Mouse (Mus musculus) layer of hippocampus, adult 2 months (tissue): Measurements from ENCODE around the gene Fgf8. TPM values are rescaled to one million over a fixed set of nuclear protein-coding genes. Genes with fewer than 3 reads are reported as not detected.
A peak's percentile ranks its signal among the peaks of the same experiment; 100 is the strongest.

Experiments used
- DNase-seq, 2 experiments: peaks; one replicate each; pipeline ENCODE4 v3.0.0; 2022; ENCODE audit warnings: low spot score in 2 of 2
- H3K27ac ChIP-seq: fragments of 200-600 bp; 2 replicates; pipeline ENCODE4 v1.8.1; 2022
- H3K4me3 ChIP-seq: fragments of 200-600 bp; 2 replicates; pipeline ENCODE4 v1.8.1; 2022; ENCODE audit warnings: mild to moderate bottlenecking
- CTCF ChIP-seq: fragments of 200-600 bp; conservative IDR thresholded peaks from 2 replicates; pipeline ENCODE4 v1.8.1; 2022; ENCODE audit warnings: antibody characterized with exemption, mild to moderate bottlenecking, moderate library complexity
- total RNA-seq, 2 experiments: library from RNA; stranded (reverse); gene quantifications; 2 replicates each; pipeline ENCODE4 v1.2.3; 2021

The Fgf8 gene
- total RNA-seq, 2 experiments from 2014 or later, result not detected

DNA sequence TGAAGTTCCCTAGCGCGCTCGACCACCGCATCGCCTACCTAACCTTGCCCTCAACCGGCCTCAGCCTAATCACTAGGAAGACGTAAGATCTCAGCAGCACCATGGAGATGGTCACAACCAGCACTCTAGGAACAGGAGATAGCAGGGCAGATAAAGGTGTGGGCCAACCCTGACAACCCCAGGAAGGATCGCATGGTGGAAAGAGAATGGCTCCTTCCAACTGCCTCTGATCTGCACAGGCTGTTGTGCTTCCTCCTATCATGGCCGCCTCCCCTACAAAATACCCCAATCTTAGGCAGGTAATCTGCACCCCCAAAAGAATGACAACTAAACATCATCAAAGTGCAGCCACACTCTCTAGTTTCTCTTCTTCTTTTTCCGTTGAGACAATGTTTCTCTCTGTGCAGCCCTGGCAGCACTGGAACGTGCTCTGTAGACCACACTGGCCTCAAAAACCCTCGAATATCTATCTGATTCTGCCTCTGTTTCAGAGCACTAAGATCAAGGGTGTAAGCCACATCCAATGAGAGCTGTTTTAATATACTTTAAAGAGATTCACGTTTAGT, 37.7 kb upstream of the Fgf8 start:
- DNase-seq, result no peak
- no peak for TF ChIP-seq CTCF
- Histone ChIP-seq H3K27ac (no peak overlapping the region), H3K4me3 (peak overlapping the region; percentile 98)

DNA sequence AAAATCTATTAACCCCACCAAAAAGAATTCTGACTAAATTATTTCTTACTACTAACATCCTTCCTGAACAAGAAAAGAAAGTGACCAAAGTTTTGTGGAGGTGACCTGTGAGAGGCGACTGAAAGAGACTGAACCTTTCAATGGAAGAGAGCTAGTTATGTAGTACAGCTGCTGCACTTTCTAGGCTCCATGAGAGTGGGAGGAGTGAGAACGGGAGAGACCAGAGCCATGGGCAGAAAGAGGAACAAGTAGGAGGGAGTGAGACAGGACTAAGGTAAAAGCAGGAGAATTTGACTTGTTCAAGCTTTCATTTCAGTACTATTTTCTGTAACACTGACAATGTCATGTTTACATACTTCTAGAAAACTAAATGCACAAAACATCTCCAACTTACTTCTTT, 32.8 kb upstream of the Fgf8 start:
- H3K27ac ChIP-seq, result no peak overlapping the region
- no peak for DNase-seq
- H3K4me3 ChIP-seq, result no peak overlapping the region
- no peak for TF ChIP-seq CTCF

DNA sequence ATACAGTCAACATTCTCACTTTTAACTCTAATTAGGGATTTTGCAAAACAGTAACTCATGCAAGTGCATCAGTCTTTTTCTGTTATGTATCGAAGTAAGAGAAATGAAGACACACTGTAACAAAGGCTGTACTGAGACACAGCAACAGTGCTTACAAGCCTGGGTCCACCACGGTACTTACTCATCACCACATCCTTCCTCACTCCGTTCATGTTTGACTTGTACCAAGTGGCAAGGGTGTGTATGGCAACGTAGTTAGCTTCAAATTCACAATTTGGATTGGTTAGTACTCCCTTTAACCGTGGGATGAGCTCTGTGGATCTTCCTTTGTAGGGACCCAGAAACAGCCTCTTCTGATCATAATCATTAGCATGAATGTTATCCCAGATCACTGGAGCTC, 28.8 kb upstream of the Fgf8 start:
- DNase-seq, result no peak
- Histone ChIP-seq H3K4me3 (no peak overlapping the region), H3K27ac (no peak overlapping the region)
- TF ChIP-seq CTCF, result no peak

DNA sequence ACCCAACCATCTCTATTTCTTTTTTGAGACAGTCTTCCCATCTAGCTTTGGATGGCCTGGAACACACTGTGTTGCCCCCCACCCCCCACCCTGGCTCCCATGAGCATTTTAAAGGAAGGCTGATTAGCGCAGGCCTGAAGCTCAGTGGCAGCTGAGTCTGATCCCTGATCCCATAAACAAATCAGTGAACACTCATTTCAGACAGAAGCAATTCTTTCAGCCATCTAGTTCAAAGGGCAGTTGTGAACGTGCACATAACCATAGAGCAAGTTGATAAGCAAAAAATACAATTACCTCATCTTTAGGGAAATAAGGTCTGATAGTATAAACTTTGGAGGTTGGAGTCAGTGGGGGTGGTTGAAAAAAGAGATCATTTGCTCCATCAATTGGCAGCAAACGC, 18.1 kb upstream of the Fgf8 start:
- Histone ChIP-seq H3K4me3 (no peak overlapping the region), H3K27ac (no peak overlapping the region)
- TF ChIP-seq CTCF, result no peak
- no peak for DNase-seq

DNA sequence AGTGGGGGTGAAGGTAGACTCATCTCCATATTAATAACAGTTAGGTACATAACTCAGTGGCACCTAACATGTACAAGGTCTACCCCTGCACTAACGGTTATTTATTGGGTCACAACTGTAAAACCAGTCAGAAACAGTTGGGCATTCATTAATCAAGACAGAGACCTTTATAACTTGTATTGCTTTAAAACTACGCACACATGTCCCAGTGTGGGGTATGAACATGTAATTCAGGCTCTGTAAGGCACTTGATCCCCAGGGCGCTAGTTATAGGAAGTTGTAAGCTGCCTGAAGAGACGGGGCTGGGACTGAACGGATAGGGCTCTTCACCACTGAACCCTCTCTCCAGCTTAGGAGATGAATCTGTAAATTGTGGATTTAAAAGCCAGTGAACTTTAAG, 16.0 kb upstream of the Fgf8 start:
- Histone ChIP-seq H3K4me3 (no peak overlapping the region), H3K27ac (no peak overlapping the region)
- no peak for DNase-seq
- no peak for TF ChIP-seq CTCF

DNA sequence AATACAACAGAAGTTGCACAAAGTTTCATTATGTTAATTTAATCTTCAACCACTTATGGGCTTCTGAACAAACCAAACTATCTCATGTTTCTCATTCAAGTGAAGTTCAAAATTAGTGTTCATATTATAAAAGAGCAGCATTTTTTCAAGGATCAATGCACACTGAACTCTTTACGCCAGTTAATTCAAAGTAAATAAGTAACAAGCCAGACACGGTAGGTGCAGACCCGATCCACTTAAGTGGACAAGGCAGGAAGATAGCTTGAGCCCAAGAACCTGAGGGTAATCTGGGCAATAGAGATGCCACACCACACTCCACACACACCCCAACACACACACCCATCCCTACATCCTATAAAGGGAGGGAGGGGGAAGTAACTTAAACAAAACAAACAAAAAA, 10.8 kb upstream of the Fgf8 start:
- H3K4me3 ChIP-seq, result no peak overlapping the region
- no peak overlapping the region for H3K27ac ChIP-seq
- no peak for TF ChIP-seq CTCF
- DNase-seq, result no peak

DNA sequence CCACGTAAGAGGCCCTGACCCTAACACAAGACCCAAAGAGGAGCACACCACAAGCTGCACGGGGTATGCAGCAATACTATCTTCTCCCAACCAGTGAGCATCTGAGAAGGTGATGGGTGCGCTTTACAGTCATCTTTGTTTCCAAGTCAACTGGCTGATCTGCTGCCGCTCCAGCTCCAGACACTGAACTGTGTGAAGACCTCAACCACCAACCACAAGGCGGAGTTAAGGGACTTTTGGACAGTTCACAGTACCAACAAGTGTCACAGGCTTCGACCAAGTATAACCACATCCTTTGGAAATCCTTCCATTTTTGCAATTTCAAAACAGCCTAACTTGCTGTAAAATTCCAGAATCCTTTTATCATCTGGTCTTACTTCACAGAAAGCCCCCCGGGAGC, 9.2 kb upstream of the Fgf8 start:
- no peak overlapping the region for H3K27ac ChIP-seq
- no peak for TF ChIP-seq CTCF
- H3K4me3 ChIP-seq, result no peak overlapping the region
- no peak for DNase-seq

DNA sequence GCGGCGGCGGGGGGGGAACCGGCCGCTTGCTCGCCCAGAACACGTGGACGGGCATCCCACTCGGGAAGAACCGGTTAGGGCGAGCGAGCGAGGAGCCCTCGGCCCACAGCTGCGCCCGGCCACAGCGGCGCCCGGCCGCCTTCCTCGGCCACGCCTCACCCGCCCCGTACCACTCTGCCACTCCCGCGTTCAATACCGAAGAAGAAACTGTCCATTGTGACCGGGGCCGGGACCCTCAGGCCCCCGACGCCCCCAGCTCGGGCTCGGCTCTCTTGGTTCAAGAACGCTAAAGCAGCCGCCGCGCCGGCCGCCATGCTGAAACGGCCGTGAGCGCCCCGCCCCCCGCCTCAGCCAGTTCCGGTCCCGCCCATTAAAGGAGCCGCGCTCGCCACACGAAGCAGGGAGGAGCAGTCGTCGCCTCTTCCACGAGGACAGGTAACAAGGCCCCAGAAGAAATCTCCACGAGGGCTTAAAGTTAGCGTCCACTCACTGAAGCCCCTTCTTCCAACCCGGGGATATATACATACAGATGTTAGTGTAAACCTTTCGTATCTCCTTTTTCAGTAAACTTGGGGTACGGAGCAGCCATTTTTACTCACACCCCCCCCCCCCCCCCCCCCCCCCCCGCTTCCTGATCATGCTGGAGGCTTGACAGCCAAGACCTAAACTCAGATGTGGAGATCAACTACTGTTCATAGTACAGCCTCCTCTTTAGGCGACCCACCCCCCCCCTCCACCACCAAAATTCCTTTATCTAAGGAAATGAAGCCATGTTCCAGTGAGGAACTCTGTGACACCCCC, 6.7 kb upstream of the Fgf8 start, which contains the start of gene Npm3:
Npm3 (minus strand) TSS at position 349 of the 801 bp plus-strand sequence.
- peak within 1 kb of the TSS; percentile 72 for H3K27ac ChIP-seq

DNA sequence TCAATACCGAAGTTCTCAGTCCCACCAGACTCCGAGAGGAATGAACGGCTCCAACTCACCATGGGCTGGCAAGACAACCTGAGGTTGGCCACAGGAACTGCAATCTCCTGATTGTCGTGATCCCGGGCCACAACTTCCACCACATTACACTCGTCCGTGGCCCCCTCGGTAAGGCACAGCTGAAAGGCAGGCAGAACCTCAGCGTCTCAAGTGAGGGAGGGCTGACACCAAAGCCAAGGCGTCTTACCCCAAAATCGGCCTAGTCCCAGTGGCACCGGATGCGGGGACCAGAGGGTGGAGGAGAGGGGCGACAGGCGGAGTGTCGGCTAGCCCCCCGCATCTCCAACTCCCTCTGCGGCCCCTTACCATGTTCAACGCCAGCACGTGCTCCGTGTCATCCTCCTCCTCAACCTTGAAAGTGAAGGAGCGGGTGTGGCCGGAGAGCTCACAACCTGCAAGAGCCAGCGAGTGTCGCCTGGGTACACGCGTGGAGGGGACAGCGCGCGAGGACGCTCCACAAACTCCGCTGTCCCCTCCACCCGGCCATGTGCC, 6.1 kb upstream of the Fgf8 start:
- no peak for TF ChIP-seq CTCF
- no peak for DNase-seq
- Histone ChIP-seq H3K4me3 (peak overlapping the region; percentile 87), H3K27ac (peak overlapping the region; percentile 72)

More for the DNA sequence above, 6.7 kb upstream of the Fgf8 start, which contains the start of gene Npm3:
- peak within 1 kb of the TSS; percentile 87 for H3K4me3 ChIP-seq
- peak; percentile 71 to 79 for DNase-seq
- no peak for TF ChIP-seq CTCF

DNA sequence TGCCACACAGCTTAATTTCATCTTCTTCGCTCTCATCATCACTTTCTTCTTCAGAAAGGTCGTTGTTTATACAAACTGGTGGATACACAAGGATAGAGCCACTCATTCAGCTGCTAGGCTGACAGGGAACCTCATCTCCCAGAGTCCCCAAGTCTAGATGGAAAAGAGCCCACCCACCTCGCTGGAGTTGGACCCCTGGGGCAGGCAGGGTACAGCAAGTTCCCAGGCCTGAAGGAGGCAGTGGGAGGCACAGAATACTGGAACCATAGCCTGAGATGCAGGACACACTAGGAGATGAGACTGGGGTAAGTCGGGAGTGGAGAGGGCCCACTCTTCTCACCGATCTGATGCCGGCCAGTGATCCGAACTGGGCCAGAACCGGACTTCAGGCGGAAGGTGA, 5.5 kb upstream of the Fgf8 start:
- Histone ChIP-seq H3K27ac (no peak overlapping the region), H3K4me3 (peak overlapping the region; percentile 87)
- DNase-seq, result no peak
- TF ChIP-seq CTCF, result no peak

DNA sequence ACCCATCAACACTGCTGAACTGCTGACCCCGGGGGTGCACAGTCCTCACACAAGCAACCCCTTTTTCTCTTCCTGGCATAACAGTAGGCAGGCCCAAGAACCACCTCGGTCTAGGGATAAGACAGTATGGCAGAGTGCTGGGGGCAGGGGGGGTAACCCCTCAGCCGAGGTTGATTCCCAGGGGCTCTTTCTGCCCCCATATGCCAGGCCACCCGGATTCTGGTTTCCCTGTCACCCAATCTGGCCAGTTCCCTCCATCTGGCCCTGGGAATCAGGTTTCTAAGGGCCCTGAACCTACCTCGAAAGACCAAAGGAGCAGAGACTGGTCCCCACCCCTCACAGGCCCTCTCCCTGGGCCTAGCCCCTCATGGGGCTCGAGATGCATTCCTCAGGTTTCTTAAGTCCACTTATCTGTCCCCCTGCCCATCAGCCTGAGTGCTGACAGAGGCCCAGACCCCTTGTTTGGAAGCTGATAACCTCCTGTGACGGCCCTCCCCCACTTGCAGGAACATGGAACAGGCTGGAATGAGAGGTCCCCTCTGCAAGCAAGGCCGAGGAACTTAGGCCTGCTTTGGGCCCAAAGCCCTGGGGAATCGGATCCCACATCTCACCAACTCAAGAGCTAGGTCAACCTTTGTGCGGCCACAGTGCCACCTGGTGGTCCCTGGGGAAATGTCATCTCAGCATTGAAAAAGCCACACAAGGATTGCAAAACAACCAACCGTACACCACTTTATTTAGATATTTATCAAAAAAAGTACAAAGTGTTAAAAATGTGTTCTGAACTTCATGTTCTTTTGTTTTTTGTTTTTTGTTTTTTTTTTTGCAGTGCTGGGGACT, 4.5 kb upstream of the Fgf8 start:
- peak; percentile 85 for TF ChIP-seq CTCF
- no peak overlapping the region for H3K27ac ChIP-seq
- DNase-seq, result peak; percentile 80 to 89
- H3K4me3 ChIP-seq, result no peak overlapping the region

DNA sequence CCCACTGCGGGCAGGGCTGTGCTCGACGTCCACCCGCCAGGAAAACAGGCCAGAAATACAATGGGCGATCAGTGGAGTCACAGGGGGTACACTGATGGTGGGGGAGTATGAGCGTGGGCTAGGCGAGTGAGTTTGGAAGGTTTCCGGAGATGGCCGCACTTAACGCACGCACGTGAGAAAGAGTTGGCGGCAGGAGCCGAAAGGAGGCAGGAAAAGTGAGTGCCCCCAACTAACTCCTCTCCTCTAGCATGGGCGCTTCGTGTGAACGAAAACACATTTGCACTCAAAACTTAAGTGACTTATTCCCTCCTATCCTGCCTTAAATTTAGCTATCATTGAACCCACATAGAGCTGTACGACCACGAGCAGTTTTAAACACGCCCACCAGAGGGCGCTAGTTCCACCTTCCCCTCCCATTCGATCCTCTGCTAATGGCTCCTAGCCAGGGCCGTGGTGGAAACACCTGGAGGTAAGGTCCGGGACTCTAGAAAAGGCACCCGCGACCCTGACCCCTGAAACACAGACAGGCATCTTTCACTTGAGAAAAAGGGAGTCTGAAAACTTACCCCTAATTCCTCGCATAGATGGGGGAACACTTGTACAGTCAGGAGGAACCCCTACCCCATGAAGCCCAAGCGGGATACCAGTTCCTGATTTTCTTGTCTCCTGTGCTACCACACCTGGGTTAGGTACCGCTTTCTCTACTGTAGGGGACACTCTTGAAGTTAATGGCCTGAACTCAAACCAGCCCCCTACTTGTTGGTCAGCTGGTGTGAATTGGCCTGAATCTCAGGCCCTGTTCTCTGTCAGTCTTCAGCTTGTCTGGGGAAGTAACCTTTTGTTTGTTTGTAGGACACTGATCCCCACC, 3.7 kb upstream of the Fgf8 start:
- no peak overlapping the region for H3K27ac ChIP-seq
- peak; percentile 93 for TF ChIP-seq CTCF
- no peak overlapping the region for H3K4me3 ChIP-seq
- DNase-seq, result peak; percentile 64 to 79
